Mouse (Mus musculus): ENCODE data around the gene Arhgef3. TPM values are rescaled to one million over a fixed set of nuclear protein-coding genes. Genes with fewer than 3 reads are reported as not detected.
A peak's percentile ranks its signal among the peaks of the same experiment; 100 is the strongest.

Arhgef3 gene
- polyA plus RNA-seq, 1 experiment from 2014 or later: 37.3 TPM

DNA sequence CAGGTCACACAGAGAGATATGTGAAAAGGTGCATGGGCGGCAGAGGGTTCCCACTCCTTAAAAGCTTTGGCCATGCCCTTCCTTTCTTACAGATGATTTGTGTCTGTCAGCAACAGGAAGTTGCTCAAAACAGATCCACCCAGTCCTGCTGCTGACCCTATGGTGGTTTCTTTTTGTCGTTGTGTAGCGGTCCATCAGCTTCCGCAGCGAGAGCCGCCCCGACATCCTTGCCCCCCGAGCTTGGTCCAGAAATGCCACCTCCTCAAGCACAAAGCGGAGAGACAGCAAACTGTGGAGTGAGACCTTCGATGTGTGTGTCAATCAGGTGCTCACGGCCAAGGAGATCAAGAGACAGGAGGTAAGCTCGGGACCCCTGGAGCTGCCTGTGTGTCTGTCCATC lies 264.7 kb downstream of the Arhgef3 start:
- peak overlapping the region; percentile 25 for H3K4me3 ChIP-seq (ENCODE audit: low read depth, low read length)
- no peak overlapping the region for H3K9ac ChIP-seq (replicated peaks; ENCODE audit: low read depth)
- peak; percentile 58 for DNase-seq (ENCODE audit: low spot score)
- 0 out of 2 replicates have a peak, but pooled peaks cover 9% of the 10 kb centered on the region for H3K36me3 ChIP-seq (ENCODE audit: insufficient read depth, low read length)
- H3K9me3 ChIP-seq (ENCODE audit: low read length): no peaks in the 10 kb centered on the region
- TF ChIP-seq CTCF (IDR thresholded peaks at IDR 0.05) (no peak), EP300 (IDR thresholded peaks at IDR 0.05) (peak; percentile 46; the same call in 1 of the 2 replicates)
- peak; percentile 61 for ATAC-seq
- H3K27ac ChIP-seq (ENCODE audit: low read length): peak overlapping the region; percentile 40
- H3K4me1 ChIP-seq (ENCODE audit: insufficient read depth, low read depth, low read length): no peaks in the 10 kb centered on the region; the same call in 1 of the 2 replicates
- WGBS: 49% methylated on average over 12 of the region's 12 CpGs
- H3K27me3 ChIP-seq (replicated peaks; ENCODE audit: insufficient read depth, low read length): no peaks in the 10 kb centered on the region
- peak overlapping the region; percentile 34; the same call in 1 of the 2 replicates for H3K4me2 ChIP-seq (replicated peaks; ENCODE audit: low read depth, low read length)

DNA sequence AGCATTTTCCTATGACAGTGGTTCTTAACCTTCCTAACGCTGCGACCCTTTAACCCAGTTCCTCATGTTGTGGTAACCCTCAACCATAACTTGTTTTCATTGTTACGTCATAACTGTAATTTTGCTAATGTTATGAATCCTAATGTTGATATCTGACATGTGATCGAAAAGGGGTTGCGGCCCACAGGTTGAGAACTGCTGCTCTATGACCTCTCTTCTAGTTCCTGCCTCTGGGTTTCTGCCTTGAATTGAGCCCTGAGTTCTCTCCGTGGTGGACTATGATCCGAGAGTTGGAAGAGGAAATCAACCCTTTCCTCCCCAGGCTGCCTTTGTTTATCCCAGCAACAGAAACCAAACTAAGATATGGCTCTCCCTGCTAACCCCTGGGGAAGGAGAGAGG lies 266.8 kb downstream of the Arhgef3 start:
- TF ChIP-seq EP300 (IDR thresholded peaks at IDR 0.05) (no peak), CTCF (IDR thresholded peaks at IDR 0.05) (no peak)
- no peak for ATAC-seq
- H3K27me3 ChIP-seq (replicated peaks; ENCODE audit: insufficient read depth, low read length): no peaks in the 10 kb centered on the region
- H3K9me3 ChIP-seq (ENCODE audit: low read length): no peaks in the 10 kb centered on the region
- 70% methylated on average over 7 of the region's 7 CpGs for WGBS
- no peak overlapping the region for H3K4me2 ChIP-seq (replicated peaks; ENCODE audit: low read depth, low read length)
- H3K36me3 ChIP-seq (ENCODE audit: insufficient read depth, low read length): 0 out of 2 replicates have a peak, but pooled peaks cover 13% of the 10 kb centered on the region
- no peaks in the 10 kb centered on the region; the same call in 1 of the 2 replicates for H3K4me1 ChIP-seq (ENCODE audit: insufficient read depth, low read depth, low read length)
- DNase-seq (ENCODE audit: low spot score): no peak
- H3K9ac ChIP-seq (replicated peaks; ENCODE audit: low read depth): no peak overlapping the region
- no peak overlapping the region for H3K4me3 ChIP-seq (ENCODE audit: low read depth, low read length)
- no peak overlapping the region for H3K27ac ChIP-seq (ENCODE audit: low read length)

GRCm38 (mm10) chr14:27383321-27383830 lies 268.7 kb downstream of the Arhgef3 start:
- no peak overlapping the region for H3K4me3 ChIP-seq (ENCODE audit: low read depth, low read length)
- H3K9ac ChIP-seq (replicated peaks; ENCODE audit: low read depth): no peak overlapping the region
- H3K4me2 ChIP-seq (replicated peaks; ENCODE audit: low read depth, low read length): no peak overlapping the region
- no peak for ATAC-seq
- no peak for DNase-seq (ENCODE audit: low spot score)
- no peaks in the 10 kb centered on the region; the same call in 1 of the 2 replicates for H3K4me1 ChIP-seq (ENCODE audit: insufficient read depth, low read depth, low read length)
- no peaks in the 10 kb centered on the region for H3K27me3 ChIP-seq (replicated peaks; ENCODE audit: insufficient read depth, low read length)
- H3K27ac ChIP-seq (ENCODE audit: low read length): no peak overlapping the region
- WGBS: 78% methylated on average over 5 of the region's 5 CpGs
- H3K9me3 ChIP-seq (ENCODE audit: low read length): no peaks in the 10 kb centered on the region
- TF ChIP-seq CTCF (IDR thresholded peaks at IDR 0.05): no peak
- TF ChIP-seq EP300 (IDR thresholded peaks at IDR 0.05): no peak
- 0 out of 2 replicates have a peak, but pooled peaks cover 13% of the 10 kb centered on the region for H3K36me3 ChIP-seq (ENCODE audit: insufficient read depth, low read length)

DNA sequence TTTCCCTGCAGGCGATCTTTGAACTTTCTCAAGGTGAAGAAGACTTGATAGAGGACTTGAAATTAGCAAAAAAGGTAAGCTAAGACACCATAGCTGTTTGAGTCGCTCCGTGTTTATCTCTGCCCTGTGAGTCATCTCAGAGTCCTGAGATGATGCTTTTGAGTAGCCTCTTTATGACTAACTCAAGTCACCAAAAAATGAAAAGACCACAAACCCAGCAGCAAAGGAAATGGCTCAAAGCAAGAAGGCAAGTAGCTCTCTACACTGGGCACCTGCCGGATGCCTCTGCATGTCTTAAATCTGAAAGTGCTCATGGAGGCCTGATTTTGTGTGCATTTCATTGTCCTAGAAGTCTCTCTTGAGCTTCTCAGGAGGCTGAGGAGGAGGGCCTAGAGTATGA lies 269.4 kb downstream of the Arhgef3 start:
- Histone ChIP-seq H3K27me3 (replicated peaks; ENCODE audit: insufficient read depth, low read length) (no peaks in the 10 kb centered on the region), H3K4me3 (ENCODE audit: low read depth, low read length) (no peak overlapping the region), H3K9ac (replicated peaks; ENCODE audit: low read depth) (no peak overlapping the region), H3K4me2 (replicated peaks; ENCODE audit: low read depth, low read length) (no peak overlapping the region), H3K36me3 (ENCODE audit: insufficient read depth, low read length) (0 out of 2 replicates have a peak, but pooled peaks cover 13% of the 10 kb centered on the region), H3K27ac (ENCODE audit: low read length) (no peak overlapping the region), H3K9me3 (ENCODE audit: low read length) (no peaks in the 10 kb centered on the region), H3K4me1 (ENCODE audit: insufficient read depth, low read depth, low read length) (no peaks in the 10 kb centered on the region; the same call in 1 of the 2 replicates)
- ATAC-seq (no peak), DNase-seq (ENCODE audit: low spot score) (no peak)
- WGBS: 86% methylated on average over 4 of the region's 4 CpGs
- TF ChIP-seq EP300 (IDR thresholded peaks at IDR 0.05): no peak
- no peak for TF ChIP-seq CTCF (IDR thresholded peaks at IDR 0.05)

DNA sequence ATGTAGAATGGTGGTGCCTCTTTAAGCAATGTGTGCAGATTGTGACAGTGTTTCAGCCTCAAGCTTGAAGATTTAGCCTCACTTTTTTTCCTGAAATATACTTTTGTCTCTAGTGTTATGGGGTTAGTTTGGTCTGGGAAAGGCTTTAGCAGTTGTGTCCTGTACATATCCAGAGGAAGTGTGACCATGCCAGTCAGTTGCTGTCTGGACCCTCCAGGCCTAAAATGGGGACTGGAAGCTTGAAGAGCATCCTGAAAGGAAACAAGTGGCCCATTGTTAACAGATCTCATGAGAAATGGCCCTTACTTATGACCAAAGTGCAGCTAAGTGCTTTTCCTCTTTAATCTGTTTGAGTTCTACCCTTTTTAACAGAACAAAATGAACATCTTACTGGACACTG lies 273.9 kb downstream of the Arhgef3 start:
- Histone ChIP-seq H3K4me1 (ENCODE audit: insufficient read depth, low read depth, low read length) (no peaks in the 10 kb centered on the region), H3K4me3 (ENCODE audit: low read depth, low read length) (no peak overlapping the region), H3K27me3 (replicated peaks; ENCODE audit: insufficient read depth, low read length) (no peaks in the 10 kb centered on the region), H3K36me3 (ENCODE audit: insufficient read depth, low read length) (0 out of 2 replicates have a peak, but pooled peaks cover 9% of the 10 kb centered on the region), H3K27ac (ENCODE audit: low read length) (no peak overlapping the region), H3K4me2 (replicated peaks; ENCODE audit: low read depth, low read length) (no peak overlapping the region), H3K9me3 (ENCODE audit: low read length) (no peaks in the 10 kb centered on the region), H3K9ac (replicated peaks; ENCODE audit: low read depth) (no peak overlapping the region)
- TF ChIP-seq EP300 (IDR thresholded peaks at IDR 0.05): no peak
- no peak for TF ChIP-seq CTCF (IDR thresholded peaks at IDR 0.05)
- ATAC-seq: no peak
- no peak for DNase-seq (ENCODE audit: low spot score)

GRCm38 (mm10) chr14:27389722-27390121 lies 275.0 kb downstream of the Arhgef3 start:
- no peak overlapping the region for H3K27ac ChIP-seq (ENCODE audit: low read length)
- no peak overlapping the region for H3K9ac ChIP-seq (replicated peaks; ENCODE audit: low read depth)
- H3K4me3 ChIP-seq (ENCODE audit: low read depth, low read length): no peak overlapping the region
- H3K4me2 ChIP-seq (replicated peaks; ENCODE audit: low read depth, low read length): no peak overlapping the region
- no peaks in the 10 kb centered on the region for H3K9me3 ChIP-seq (ENCODE audit: low read length)
- H3K27me3 ChIP-seq (replicated peaks; ENCODE audit: insufficient read depth, low read length): no peaks in the 10 kb centered on the region
- TF ChIP-seq EP300 (IDR thresholded peaks at IDR 0.05) (no peak), CTCF (IDR thresholded peaks at IDR 0.05) (no peak)
- H3K36me3 ChIP-seq (ENCODE audit: insufficient read depth, low read length): 0 out of 2 replicates have a peak, but pooled peaks cover 1% of the 10 kb centered on the region
- 65% methylated on average over 2 of the region's 2 CpGs for WGBS
- no peak for ATAC-seq
- H3K4me1 ChIP-seq (ENCODE audit: insufficient read depth, low read depth, low read length): no peaks in the 10 kb centered on the region
- no peak for DNase-seq (ENCODE audit: low spot score)

Data from lung, postnatal 0 days (tissue).